Mouse (Mus musculus): ENCODE results near the gene Zfpm1.

- TF ChIP-seq POLR2A (IDR thresholded peaks at IDR 0.05; ENCODE audit: borderline replicate concordance, low read depth, low read length) (no peak), CTCF (IDR thresholded peaks at IDR 0.05; ENCODE audit: low read depth, low read length) (no peak)
Measured at GRCm38 (mm10) chr8:122354157-122354556, 72.2 kb downstream of the Zfpm1 start.

Measured in bone marrow macrophage, adult 2 months (primary cell).